Mouse (Mus musculus) brain, embryonic 18.5 days (tissue): ENCODE results near the gene Uqcr10.

ENCODE experiments used
- DNase-seq: peaks from one replicate; pipeline ENCODE4 v3.0.0-alpha.2; 2012; ENCODE audit warnings: low read depth, low spot score

The Uqcr10 gene

GRCm38 (mm10) chr11:4675693-4676092 lies 28.4 kb downstream of the Uqcr10 start:
- DNase-seq, result no peak

GRCm38 (mm10) chr11:4675126-4675562 lies 29.0 kb downstream of the Uqcr10 start:
- DNase-seq, result no peak

GRCm38 (mm10) chr11:4674593-4674992 lies 29.5 kb downstream of the Uqcr10 start:
- no peak for DNase-seq

GRCm38 (mm10) chr11:4671736-4672135 lies 32.4 kb downstream of the Uqcr10 start:
- no peak for DNase-seq

GRCm38 (mm10) chr11:4662496-4662878 lies 41.7 kb downstream of the Uqcr10 start:
- no peak for DNase-seq

GRCm38 (mm10) chr11:4661871-4662495 lies 42.2 kb downstream of the Uqcr10 start:
- DNase-seq, result no peak

- no peak for DNase-seq
Measured at GRCm38 (mm10) chr11:4661324-4661723, 42.8 kb downstream of the Uqcr10 start.

GRCm38 (mm10) chr11:4660309-4661025 lies 43.7 kb downstream of the Uqcr10 start:
- DNase-seq, result no peak

- DNase-seq, result no peak
Measured at GRCm38 (mm10) chr11:4659818-4660217, 44.3 kb downstream of the Uqcr10 start.
